Comparison of ENCODE assay signal across 31 mouse cellular contexts in the genomic region with DNA sequence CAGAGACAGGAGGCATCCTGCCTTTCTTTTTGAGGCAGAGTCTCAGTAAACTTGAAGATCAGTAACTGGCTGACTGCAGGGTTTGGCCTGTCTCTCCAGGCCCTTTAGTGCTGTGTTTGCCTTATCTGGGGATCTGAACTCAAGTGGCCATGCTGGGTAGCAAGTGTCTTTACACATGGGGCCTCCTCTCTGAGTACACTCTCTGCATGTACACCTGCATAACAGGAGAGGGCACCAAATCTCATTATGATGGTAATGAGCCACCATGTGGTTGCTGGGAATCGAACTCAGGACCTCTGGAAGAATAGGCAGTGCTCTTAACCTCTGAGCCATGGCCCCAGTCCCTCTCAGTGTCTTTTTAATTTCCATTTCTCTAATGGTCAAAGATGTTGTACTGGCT. TPM values are rescaled to one million over a fixed set of nuclear protein-coding genes. Genes with fewer than 3 reads are reported as not detected.
DNase-seq lines count a peak whose midpoint lies in the region; ATAC-seq and TF ChIP-seq lines count a peak whose summit lies in the region.
"Had no signal": no experiment of that assay in that cellular context is flagged by ENCODE, and none has a peak within 500 bp of the region (broad histone marks: within the 10 kb centered on the region; RNA-seq: fewer than 3 reads in every experiment).

No protein-coding gene starts in this region.

- no peaks in the 10 kb centered on the region for H3K4me1 ChIP-seq in intestine, postnatal 0 days (replicated peaks; ENCODE audit: control insufficient read depth, insufficient read depth, low read length)
- H3K4me1 ChIP-seq in intestine, embryonic 15.5 days (replicated peaks): peaks cover 5% of the 10 kb centered on the region; the same call in 1 of the 2 replicates
- peaks cover 12% of the 10 kb centered on the region; the same call in 1 of the 2 replicates for H3K4me1 ChIP-seq in neural tube, embryonic 12.5 days
- peaks cover 0 to 13% of the 10 kb centered on the region in 2 experiments; a peak in 1 of 4 replicates for H3K4me1 ChIP-seq in MEL (ENCODE audit: control insufficient read depth in 1 of 2, insufficient read depth in 2 of 2, low read length in 2 of 2)
- H3K4me1 ChIP-seq in forebrain, embryonic 14.5 days (ENCODE audit: control insufficient read depth, insufficient read depth, low read length): no peaks in the 10 kb centered on the region

- TF ChIP-seq POLR2A in MEL (IDR thresholded peaks at IDR 0.05; ENCODE audit: control insufficient read depth in 1 of 2, insufficient read depth in 1 of 2, low read depth in 1 of 2, low read length in 2 of 2, poor library complexity in 1 of 2): no peak

- H3K4me2 ChIP-seq in intestine, postnatal 0 days (replicated peaks; ENCODE audit: low read depth): no peak overlapping the region
- H3K4me2 ChIP-seq in intestine, embryonic 15.5 days (replicated peaks): no peak overlapping the region
- no peak overlapping the region for H3K4me2 ChIP-seq in neural tube, embryonic 12.5 days (replicated peaks)
- H3K4me2 ChIP-seq in forebrain, embryonic 14.5 days (ENCODE audit: low read length): no peak overlapping the region
- H3K4me2 ChIP-seq: forebrain, embryonic 12.5 days; heart, embryonic 11.5 days; hindbrain, embryonic 13.5 days; midbrain, embryonic 12.5 days had no signal

- ATAC-seq in intestine, postnatal 0 days: no peak
- ATAC-seq in intestine, embryonic 15.5 days: no peak
- no peak for ATAC-seq in neural tube, embryonic 12.5 days (ENCODE audit: low FRiP score, low read depth)
- no peak for ATAC-seq in forebrain, embryonic 14.5 days
- ATAC-seq: lung, postnatal 0 days; Patski had no signal

- H3K79me2 ChIP-seq in MEL (ENCODE audit: control insufficient read depth, insufficient read depth, low read length, poor library complexity): no peaks in the 10 kb centered on the region; the same call in 1 of the 2 replicates

- TF ChIP-seq RAD21 in MEL (IDR thresholded peaks at IDR 0.05; ENCODE audit: low read depth, low read length): peak; percentile 15; the same call in 1 of the 2 replicates

- WGBS in intestine, postnatal 0 days: 86% methylated on average over 1 of the region's 1 CpGs
- 86% methylated on average over 1 of the region's 1 CpGs for WGBS in intestine, embryonic 15.5 days
- WGBS in neural tube, embryonic 12.5 days: 82% methylated on average over 1 of the region's 1 CpGs
- WGBS in forebrain, embryonic 14.5 days: 88% methylated on average over 1 of the region's 1 CpGs

- TF ChIP-seq EP300 in MEL (IDR thresholded peaks at IDR 0.05; ENCODE audit: low read depth in 1 of 2, low read length in 2 of 2): no peak

- no peak for DNase-seq in neural tube, embryonic 10.5 days (ENCODE audit: extremely low spot score, low spot score)
- peak; percentile 76 for DNase-seq in MEL (ENCODE audit: low read depth, low spot score)
- DNase-seq in urinary bladder, postnatal 14 days (ENCODE audit: low spot score): no peak
- no peak for DNase-seq in forebrain, embryonic 14.5 days (ENCODE audit: low spot score)
- DNase-seq in spleen, postnatal 36 days (ENCODE audit: low spot score in 2 of 2): no peak
- DNase-seq: cerebellum, adult 2 months; cerebellum, postnatal 14 days; gastrocnemius, postnatal 25 days; heart, adult 18-20 months; heart, postnatal 4 days; kidney, adult 18-20 months; kidney, postnatal 4 days; liver; lung, adult 18-20 months; lung, postnatal 4 days; thymus, postnatal 25 days had no signal

- no peaks in the 10 kb centered on the region for H3K36me3 ChIP-seq in intestine, postnatal 0 days (ENCODE audit: control insufficient read depth, insufficient read depth)
- H3K36me3 ChIP-seq in intestine, embryonic 15.5 days: no peaks in the 10 kb centered on the region
- H3K36me3 ChIP-seq in neural tube, embryonic 12.5 days: no peaks in the 10 kb centered on the region
- H3K36me3 ChIP-seq in MEL (ENCODE audit: control insufficient read depth in 1 of 2, insufficient read depth in 2 of 2, low read length in 2 of 2): no peaks in the 10 kb centered on the region
- no peaks in the 10 kb centered on the region for H3K36me3 ChIP-seq in forebrain, embryonic 14.5 days (ENCODE audit: control insufficient read depth, insufficient read depth, low read length)
- H3K36me3 ChIP-seq: forebrain, embryonic 12.5 days; G1E; hindbrain, embryonic 13.5 days; midbrain, embryonic 12.5 days had no signal

- no peaks in the 10 kb centered on the region for H3K27me3 ChIP-seq in intestine, postnatal 0 days (replicated peaks; ENCODE audit: control insufficient read depth, insufficient read depth, low read length)
- H3K27me3 ChIP-seq in intestine, embryonic 15.5 days (replicated peaks): no peaks in the 10 kb centered on the region
- H3K27me3 ChIP-seq in neural tube, embryonic 12.5 days (replicated peaks): no peaks in the 10 kb centered on the region; the same call in 1 of the 2 replicates
- no peaks in the 10 kb centered on the region for H3K27me3 ChIP-seq in MEL (ENCODE audit: control insufficient read depth in 1 of 2, insufficient read depth in 2 of 2, low read length in 2 of 2)
- no peaks in the 10 kb centered on the region for H3K27me3 ChIP-seq in forebrain, embryonic 14.5 days (replicated peaks; ENCODE audit: control insufficient read depth, insufficient read depth, low read length)
- H3K27me3 ChIP-seq: forebrain, embryonic 12.5 days; midbrain, embryonic 12.5 days; Patski had no signal

- TF ChIP-seq CTCF in intestine, postnatal 0 days (IDR thresholded peaks at IDR 0.05; ENCODE audit: low read depth): peak; percentile 18; the same call in 1 of the 2 replicates
- peak; percentile 30 to 62 (median 39) for TF ChIP-seq CTCF in MEL (IDR thresholded peaks at IDR 0.05 in 2 of 3, conservative IDR thresholded peaks at IDR 0.05 in 1 of 3; ENCODE audit: control insufficient read depth in 1 of 3, insufficient read depth in 1 of 3, low read depth in 2 of 3, low read length in 3 of 3, poor library complexity in 1 of 3, severe bottlenecking in 1 of 3)

- H3K9me3 ChIP-seq in intestine, postnatal 0 days (ENCODE audit: control insufficient read depth): no peaks in the 10 kb centered on the region
- H3K9me3 ChIP-seq in intestine, embryonic 15.5 days: no peaks in the 10 kb centered on the region
- H3K9me3 ChIP-seq in neural tube, embryonic 12.5 days: no peaks in the 10 kb centered on the region
- no peaks in the 10 kb centered on the region for H3K9me3 ChIP-seq in MEL (replicated peaks; ENCODE audit: insufficient read depth, low read length)
- no peaks in the 10 kb centered on the region for H3K9me3 ChIP-seq in forebrain, embryonic 14.5 days (replicated peaks; ENCODE audit: control insufficient read depth, low read length)
- H3K9me3 ChIP-seq: forebrain, embryonic 12.5 days; G1E; hindbrain, embryonic 13.5 days; megakaryocyte, embryonic 14.5 days; midbrain, embryonic 12.5 days had no signal

- no peak overlapping the region for H3K4me3 ChIP-seq in intestine, postnatal 0 days (ENCODE audit: low read depth, low read length)
- H3K4me3 ChIP-seq in intestine, embryonic 15.5 days (replicated peaks): no peak overlapping the region
- H3K4me3 ChIP-seq in neural tube, embryonic 12.5 days: no peak overlapping the region
- no peak overlapping the region for H3K4me3 ChIP-seq in MEL (ENCODE audit: control insufficient read depth in 1 of 2, insufficient read depth in 1 of 2, low read depth in 2 of 2, low read length in 2 of 2)
- no peak overlapping the region for H3K4me3 ChIP-seq in forebrain, embryonic 14.5 days (ENCODE audit: low read depth, low read length)
- H3K4me3 ChIP-seq: erythroblast, embryonic 14.5 days; forebrain, embryonic 12.5 days; hindbrain, embryonic 13.5 days; megakaryocyte, embryonic 14.5 days; midbrain, embryonic 12.5 days; myocyte had no signal

- no peak overlapping the region for H3K27ac ChIP-seq in intestine, postnatal 0 days (ENCODE audit: low read depth, low read length)
- H3K27ac ChIP-seq in intestine, embryonic 15.5 days: no peak overlapping the region
- H3K27ac ChIP-seq in neural tube, embryonic 12.5 days: no peak overlapping the region
- no peak overlapping the region for H3K27ac ChIP-seq in MEL (ENCODE audit: control insufficient read depth, low read depth, low read length)
- H3K27ac ChIP-seq in forebrain, embryonic 14.5 days (ENCODE audit: low read depth, low read length): no peak overlapping the region
- H3K27ac ChIP-seq: forebrain, embryonic 12.5 days; hindbrain, embryonic 13.5 days; midbrain, embryonic 12.5 days had no signal

- no peak overlapping the region for H3K9ac ChIP-seq in intestine, postnatal 0 days (ENCODE audit: low read depth, low read length)
- no peak overlapping the region for H3K9ac ChIP-seq in intestine, embryonic 15.5 days
- H3K9ac ChIP-seq in neural tube, embryonic 12.5 days: 0 out of 2 replicates have a peak overlapping the region, but pooled peaks have one; percentile 3
- H3K9ac ChIP-seq in MEL (ENCODE audit: control insufficient read depth, low read depth, low read length, poor library complexity, severe bottlenecking): no peak overlapping the region
- H3K9ac ChIP-seq in forebrain, embryonic 14.5 days (ENCODE audit: low read length): no peak overlapping the region
- H3K9ac ChIP-seq: forebrain, embryonic 12.5 days; hindbrain, embryonic 13.5 days; midbrain, embryonic 12.5 days had no signal

RNA-seq across cellular contexts. Expression of gene Fam167b, which starts 3.9 kb away (rescaled TPM):
- 1.4 and 1.7 TPM in 2 replicates for polyA plus RNA-seq in intestine, postnatal 0 days (2015; fragmentation: Nextera tagmentation; extraction: Ambion mirVana)
- 3.0 and 3.3 TPM in 2 replicates for polyA plus RNA-seq in intestine, embryonic 15.5 days (2015; fragmentation: Nextera tagmentation; extraction: Ambion mirVana)
- polyA plus RNA-seq in neural tube, embryonic 12.5 days (2016; fragmentation: Nextera tagmentation; extraction: Ambion mirVana): 1.5 and 2.2 TPM in 2 replicates
- not detected in 2 replicates for total RNA-seq in MEL (2012; rRNA removed)
- not detected for polyA plus RNA-seq in MEL (2012; ENCODE audit: insufficient read depth in 1 of 2, insufficient read length in 2 of 2, low read depth in 1 of 2, low replicate concordance in 2 of 2, missing spikeins in 1 of 2)
- not detected in 2 replicates for polyA plus RNA-seq in forebrain, embryonic 14.5 days (2014; fragmentation: Nextera tagmentation; extraction: Ambion mirVana)
- total RNA-seq: G1E; midbrain, postnatal 0 days had no signal
- polyA plus RNA-seq: erythroblast, embryonic 14.5 days; G1E; midbrain, postnatal 0 days; neural tube, embryonic 14.5 days; Patski had no signal

RNA-seq across cellular contexts. Expression of gene Lck, which starts 8.8 kb away (rescaled TPM):
- polyA plus RNA-seq in intestine, postnatal 0 days (2015; fragmentation: Nextera tagmentation; extraction: Ambion mirVana): 3.0 and 3.1 TPM in 2 replicates
- 7.6 and 9.7 TPM in 2 replicates for polyA plus RNA-seq in intestine, embryonic 15.5 days (2015; fragmentation: Nextera tagmentation; extraction: Ambion mirVana)
- polyA plus RNA-seq in neural tube, embryonic 12.5 days (2016; fragmentation: Nextera tagmentation; extraction: Ambion mirVana): 7.8 and 8.0 TPM in 2 replicates
- total RNA-seq in MEL (2012; rRNA removed): 2.7 and 3.6 TPM in 2 replicates
- polyA plus RNA-seq in MEL (2012; ENCODE audit: insufficient read depth in 1 of 2, insufficient read length in 2 of 2, low read depth in 1 of 2, low replicate concordance in 2 of 2, missing spikeins in 1 of 2): 1 to 10 TPM in 1 of 2 experiments, not detected in 1; 6.9 TPM
- 8.2 and 9.0 TPM in 2 replicates for polyA plus RNA-seq in forebrain, embryonic 14.5 days (2014; fragmentation: Nextera tagmentation; extraction: Ambion mirVana)

RNA-seq across cellular contexts. Expression of gene Eif3i, which starts 18.2 kb away (rescaled TPM):
- polyA plus RNA-seq in intestine, postnatal 0 days (2015; fragmentation: Nextera tagmentation; extraction: Ambion mirVana): 139 and 144 TPM in 2 replicates
- polyA plus RNA-seq in intestine, embryonic 15.5 days (2015; fragmentation: Nextera tagmentation; extraction: Ambion mirVana): 270 and 281 TPM in 2 replicates
- 200 and 208 TPM in 2 replicates for polyA plus RNA-seq in neural tube, embryonic 12.5 days (2016; fragmentation: Nextera tagmentation; extraction: Ambion mirVana)
- 766 and 806 TPM in 2 replicates for total RNA-seq in MEL (2012; rRNA removed)
- 100 to 1,000 TPM; 396 to 730 TPM for polyA plus RNA-seq in MEL (2012; ENCODE audit: insufficient read depth in 1 of 2, insufficient read length in 2 of 2, low read depth in 1 of 2, low replicate concordance in 2 of 2, missing spikeins in 1 of 2)
- polyA plus RNA-seq in forebrain, embryonic 14.5 days (2014; fragmentation: Nextera tagmentation; extraction: Ambion mirVana): 259 and 316 TPM in 2 replicates

RNA-seq across cellular contexts. Expression of gene Tmem234, which starts 18.2 kb away (rescaled TPM):
- 135 and 146 TPM in 2 replicates for polyA plus RNA-seq in intestine, postnatal 0 days (2015; fragmentation: Nextera tagmentation; extraction: Ambion mirVana)
- polyA plus RNA-seq in intestine, embryonic 15.5 days (2015; fragmentation: Nextera tagmentation; extraction: Ambion mirVana): 170 and 198 TPM in 2 replicates
- polyA plus RNA-seq in neural tube, embryonic 12.5 days (2016; fragmentation: Nextera tagmentation; extraction: Ambion mirVana): 175 and 183 TPM in 2 replicates
- total RNA-seq in MEL (2012; rRNA removed): 140 and 148 TPM in 2 replicates
- 100 to 1,000 TPM in 1 of 2 experiments, not detected in 1; 220 TPM for polyA plus RNA-seq in MEL (2012; ENCODE audit: insufficient read depth in 1 of 2, insufficient read length in 2 of 2, low read depth in 1 of 2, low replicate concordance in 2 of 2, missing spikeins in 1 of 2)
- polyA plus RNA-seq in forebrain, embryonic 14.5 days (2014; fragmentation: Nextera tagmentation; extraction: Ambion mirVana): 144 and 179 TPM in 2 replicates

RNA-seq across cellular contexts. Expression of gene Dcdc2b, which starts 31.8 kb away (rescaled TPM):
- polyA plus RNA-seq in intestine, postnatal 0 days (2015; fragmentation: Nextera tagmentation; extraction: Ambion mirVana): 1.1 and 1.2 TPM in 2 replicates
- polyA plus RNA-seq in intestine, embryonic 15.5 days (2015; fragmentation: Nextera tagmentation; extraction: Ambion mirVana): 1.1 and 2.1 TPM in 2 replicates
- 3.1 and 3.3 TPM in 2 replicates for polyA plus RNA-seq in neural tube, embryonic 12.5 days (2016; fragmentation: Nextera tagmentation; extraction: Ambion mirVana)
- total RNA-seq in MEL (2012; rRNA removed): 0.26 TPM in 1 of 2 replicates, not detected in the other
- polyA plus RNA-seq in MEL (2012; ENCODE audit: insufficient read depth in 1 of 2, insufficient read length in 2 of 2, low read depth in 1 of 2, low replicate concordance in 2 of 2, missing spikeins in 1 of 2): 1 to 10 TPM in 1 of 2 experiments, not detected in 1; 1.3 TPM
- polyA plus RNA-seq in forebrain, embryonic 14.5 days (2014; fragmentation: Nextera tagmentation; extraction: Ambion mirVana): 2.2 and 3.2 TPM in 2 replicates
- polyA plus RNA-seq: erythroblast, embryonic 14.5 days had no signal
